Mouse (Mus musculus) embryonic facial prominence, embryonic 14.5 days (tissue): ENCODE data around the gene Epb41. TPM values are rescaled to one million over a fixed set of nuclear protein-coding genes. Genes with fewer than 3 reads are reported as not detected.

Experiments used
- ATAC-seq: fragments of 200-750 bp; cut with Nextera tagmentation; 2 replicates; pipeline ENCODE4 v1.8.0; 2017; ENCODE audit warnings: low read depth, moderate number of reproducible peaks, moderate TSS enrichment
- DNase-seq: peaks from one replicate; pipeline ENCODE4 v3.0.0-alpha.2; 2015; ENCODE audit warnings: low spot score
- H3K27ac ChIP-seq: fragments of 300-500 bp; sonication (generic); replicated peaks from 2 replicates; pipeline ENCODE4 v1.5.1; 2014; ENCODE audit warnings: low read depth, mild to moderate bottlenecking, low read length, moderate library complexity
- H3K27me3 ChIP-seq: fragments of 300-500 bp; sonication (generic); replicated peaks from 2 replicates; pipeline ENCODE4 v1.6.1; 2014; ENCODE audit warnings: low read length; ENCODE audit not compliant: control insufficient read depth, insufficient read depth
- H3K36me3 ChIP-seq: fragments of 300-500 bp; sonication (generic); 2 replicates; pipeline ENCODE4 v1.6.1; 2014; ENCODE audit warnings: low read length, mixed read lengths; ENCODE audit not compliant: control insufficient read depth, insufficient read depth
- H3K4me1 ChIP-seq: fragments of 300-500 bp; sonication (generic); 2 replicates; pipeline ENCODE4 v1.6.1; 2014; ENCODE audit warnings: antibody characterized with exemption, low read length; ENCODE audit not compliant: control insufficient read depth, insufficient read depth
- H3K4me2 ChIP-seq: fragments of 300-500 bp; sonication (generic); 2 replicates; pipeline ENCODE4 v1.6.1; 2014; ENCODE audit warnings: low read depth, mild to moderate bottlenecking, low read length, moderate library complexity, mixed read lengths
- H3K4me3 ChIP-seq: fragments of 300-500 bp; sonication (generic); 2 replicates; pipeline ENCODE4 v1.5.1; 2014; ENCODE audit warnings: low read depth, mild to moderate bottlenecking, low read length
- H3K9ac ChIP-seq: fragments of 300-500 bp; sonication (generic); 2 replicates; pipeline ENCODE4 v1.6.1; 2014; ENCODE audit warnings: low read depth, mild to moderate bottlenecking, low read length, moderate library complexity, mixed read lengths
- H3K9me3 ChIP-seq: fragments of 300-500 bp; sonication (generic); 2 replicates; pipeline ENCODE4 v1.6.1; 2016; ENCODE audit warnings: low read length; ENCODE audit not compliant: control insufficient read depth
- WGBS: fragments of 180-500 bp; shearing (Covaris S2); extraction: QIAGEN DNeasy Blood & Tissue Kit; methylation state at CpG from one replicate; pipeline ENCODE4 v1.1.7; 2014; 5-methylcytosine and 5-hydroxymethylcytosine counted together
- polyA plus RNA-seq: library from polyadenylated mRNA; unstranded; fragments of >200 nt; fragmentation: Nextera tagmentation; extraction: Ambion mirVana; gene quantifications from 2 replicates; pipeline ENCODE4 v1.2.1, GENCODE M21; 2014

The Epb41 gene
- polyA plus RNA-seq, 1 experiment from 2014 or later: 65.1 TPM

- DNase-seq: no peak
- 61% methylated on average over 10 of the region's 10 CpGs for WGBS
- no peak overlapping the region for H3K4me2 ChIP-seq
- H3K27ac ChIP-seq: no peak overlapping the region
- H3K27me3 ChIP-seq: no peaks in the 10 kb centered on the region
- H3K9me3 ChIP-seq: no peaks in the 10 kb centered on the region
- no peaks in the 10 kb centered on the region for H3K4me1 ChIP-seq
- no peak overlapping the region for H3K9ac ChIP-seq
- ATAC-seq: no peak
- H3K4me3 ChIP-seq: no peak overlapping the region
- H3K36me3 ChIP-seq: no peaks in the 10 kb centered on the region
Observed at GRCm38 (mm10) chr4:132029851-132030741, 45.0 kb downstream of the Epb41 start.

GRCm38 (mm10) chr4:132027806-132028205, 47.3 kb downstream of the Epb41 start:
- Histone ChIP-seq H3K36me3 (no peaks in the 10 kb centered on the region), H3K9ac (no peak overlapping the region), H3K9me3 (no peaks in the 10 kb centered on the region), H3K4me3 (no peak overlapping the region), H3K4me2 (no peak overlapping the region), H3K27ac (no peak overlapping the region), H3K4me1 (no peaks in the 10 kb centered on the region), H3K27me3 (no peaks in the 10 kb centered on the region)
- 98% methylated on average over 1 of the region's 1 CpGs for WGBS
- DNase-seq: no peak
- ATAC-seq: no peak

GRCm38 (mm10) chr4:132027167-132027566, 48.0 kb downstream of the Epb41 start:
- no peak overlapping the region for H3K4me2 ChIP-seq
- no peaks in the 10 kb centered on the region for H3K27me3 ChIP-seq
- 78% methylated on average over 6 of the region's 6 CpGs for WGBS
- no peak for DNase-seq
- no peak for ATAC-seq
- no peak overlapping the region for H3K9ac ChIP-seq
- H3K4me3 ChIP-seq: no peak overlapping the region
- H3K4me1 ChIP-seq: no peaks in the 10 kb centered on the region
- no peaks in the 10 kb centered on the region for H3K36me3 ChIP-seq
- H3K27ac ChIP-seq: no peak overlapping the region
- no peaks in the 10 kb centered on the region for H3K9me3 ChIP-seq

- H3K4me3 ChIP-seq: no peak overlapping the region
- no peak overlapping the region for H3K4me2 ChIP-seq
- no peak overlapping the region for H3K9ac ChIP-seq
- DNase-seq (peak; percentile 57), ATAC-seq (0 out of 2 replicates have a peak, but pooled peaks have one; percentile 57)
- H3K27me3 ChIP-seq: no peaks in the 10 kb centered on the region
- no peak overlapping the region for H3K27ac ChIP-seq
- H3K9me3 ChIP-seq: no peaks in the 10 kb centered on the region
- WGBS: 29% methylated on average over 5 of the region's 5 CpGs
- H3K36me3 ChIP-seq: no peaks in the 10 kb centered on the region
- no peaks in the 10 kb centered on the region for H3K4me1 ChIP-seq
Observed at GRCm38 (mm10) chr4:132025738-132026527, 49.2 kb downstream of the Epb41 start.

GRCm38 (mm10) chr4:132025264-132025663, 49.9 kb downstream of the Epb41 start:
- ATAC-seq: no peak
- WGBS: 58% methylated on average over 2 of the region's 2 CpGs

GRCm38 (mm10) chr4:132023816-132024215, 51.3 kb downstream of the Epb41 start:
- WGBS: 95% methylated on average over 2 of the region's 2 CpGs
- Histone ChIP-seq H3K27ac (no peak overlapping the region), H3K4me3 (no peak overlapping the region), H3K4me1 (no peaks in the 10 kb centered on the region), H3K27me3 (no peaks in the 10 kb centered on the region), H3K9ac (no peak overlapping the region), H3K36me3 (no peaks in the 10 kb centered on the region), H3K4me2 (no peak overlapping the region), H3K9me3 (no peaks in the 10 kb centered on the region)
- no peak for DNase-seq
- no peak for ATAC-seq

More at GRCm38 (mm10) chr4:132025264-132025663, 49.9 kb downstream of the Epb41 start:
- Histone ChIP-seq H3K4me3 (no peak overlapping the region), H3K27ac (no peak overlapping the region), H3K9ac (no peak overlapping the region), H3K4me2 (no peak overlapping the region), H3K27me3 (no peaks in the 10 kb centered on the region), H3K9me3 (no peaks in the 10 kb centered on the region), H3K36me3 (no peaks in the 10 kb centered on the region), H3K4me1 (no peaks in the 10 kb centered on the region)
- DNase-seq: no peak

- H3K4me3 ChIP-seq: no peak overlapping the region
Observed at GRCm38 (mm10) chr4:132022639-132023038, 52.5 kb downstream of the Epb41 start.

GRCm38 (mm10) chr4:132021883-132022282, 53.2 kb downstream of the Epb41 start:
- Histone ChIP-seq H3K27ac (no peak overlapping the region), H3K4me1 (no peaks in the 10 kb centered on the region), H3K36me3 (no peaks in the 10 kb centered on the region), H3K9me3 (no peaks in the 10 kb centered on the region), H3K4me3 (no peak overlapping the region), H3K9ac (no peak overlapping the region), H3K4me2 (no peak overlapping the region), H3K27me3 (no peaks in the 10 kb centered on the region)
- DNase-seq: no peak
- ATAC-seq: no peak
- 95% methylated on average over 7 of the region's 7 CpGs for WGBS

More at GRCm38 (mm10) chr4:132022639-132023038, 52.5 kb downstream of the Epb41 start:
- H3K27ac ChIP-seq: no peak overlapping the region
- H3K27me3 ChIP-seq: no peaks in the 10 kb centered on the region
- H3K36me3 ChIP-seq: no peaks in the 10 kb centered on the region
- DNase-seq: no peak
- WGBS: 96% methylated on average over 4 of the region's 4 CpGs
- no peaks in the 10 kb centered on the region for H3K9me3 ChIP-seq
- no peak overlapping the region for H3K9ac ChIP-seq
- no peak overlapping the region for H3K4me2 ChIP-seq
- ATAC-seq: no peak
- H3K4me1 ChIP-seq: no peaks in the 10 kb centered on the region
